Mouse (Mus musculus): Measurements from ENCODE around the gene Myo3b. TPM values are rescaled to one million over a fixed set of nuclear protein-coding genes. Genes with fewer than 3 reads are reported as not detected.

Gene Myo3b
- polyA plus RNA-seq, 1 experiment from 2014 or later: not detected

DNA sequence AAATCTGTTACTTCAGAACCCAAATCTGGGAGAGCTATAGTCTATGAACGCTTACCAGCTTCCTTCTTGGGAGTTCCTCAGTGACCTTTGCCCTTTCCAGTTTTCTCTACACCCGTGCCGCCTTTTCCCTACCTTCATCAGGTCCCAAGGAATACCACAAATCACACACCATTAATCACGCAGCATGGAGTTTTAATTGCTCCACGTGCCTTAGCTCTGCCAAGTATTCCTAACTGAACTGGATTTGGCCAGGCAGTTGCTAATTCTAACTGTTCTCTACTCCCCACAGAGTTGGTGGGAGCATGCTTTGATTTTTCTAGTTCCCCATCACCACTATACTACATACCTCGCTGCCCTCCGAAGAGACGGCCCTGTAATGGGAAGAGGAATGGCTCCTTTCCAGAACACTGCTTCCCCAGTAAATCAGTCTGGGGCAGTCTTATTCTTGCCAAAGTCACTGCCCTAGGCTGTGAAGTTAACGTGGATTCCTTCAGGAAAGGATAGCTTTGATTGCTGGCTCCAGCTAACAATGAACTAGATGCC is 358.9 kb downstream of the Myo3b start:
- Histone ChIP-seq H3K27me3 (replicated peaks; ENCODE audit: control insufficient read depth, insufficient read depth, low read length) (no peaks in the 10 kb centered on the region), H3K4me1 (replicated peaks; ENCODE audit: control insufficient read depth, insufficient read depth, low read length) (no peaks in the 10 kb centered on the region), H3K9ac (ENCODE audit: low read depth, low read length) (no peak overlapping the region), H3K36me3 (ENCODE audit: control insufficient read depth, insufficient read depth) (no peaks in the 10 kb centered on the region), H3K9me3 (ENCODE audit: control insufficient read depth) (no peaks in the 10 kb centered on the region), H3K4me2 (replicated peaks; ENCODE audit: low read depth) (no peak overlapping the region), H3K4me3 (ENCODE audit: low read depth, low read length) (no peak overlapping the region), H3K27ac (ENCODE audit: low read depth, low read length) (no peak overlapping the region)
- WGBS: 71% methylated on average over 9 of the region's 9 CpGs
- no peak for TF ChIP-seq CTCF (IDR thresholded peaks at IDR 0.05; ENCODE audit: low read depth)
- no peak for ATAC-seq

DNA sequence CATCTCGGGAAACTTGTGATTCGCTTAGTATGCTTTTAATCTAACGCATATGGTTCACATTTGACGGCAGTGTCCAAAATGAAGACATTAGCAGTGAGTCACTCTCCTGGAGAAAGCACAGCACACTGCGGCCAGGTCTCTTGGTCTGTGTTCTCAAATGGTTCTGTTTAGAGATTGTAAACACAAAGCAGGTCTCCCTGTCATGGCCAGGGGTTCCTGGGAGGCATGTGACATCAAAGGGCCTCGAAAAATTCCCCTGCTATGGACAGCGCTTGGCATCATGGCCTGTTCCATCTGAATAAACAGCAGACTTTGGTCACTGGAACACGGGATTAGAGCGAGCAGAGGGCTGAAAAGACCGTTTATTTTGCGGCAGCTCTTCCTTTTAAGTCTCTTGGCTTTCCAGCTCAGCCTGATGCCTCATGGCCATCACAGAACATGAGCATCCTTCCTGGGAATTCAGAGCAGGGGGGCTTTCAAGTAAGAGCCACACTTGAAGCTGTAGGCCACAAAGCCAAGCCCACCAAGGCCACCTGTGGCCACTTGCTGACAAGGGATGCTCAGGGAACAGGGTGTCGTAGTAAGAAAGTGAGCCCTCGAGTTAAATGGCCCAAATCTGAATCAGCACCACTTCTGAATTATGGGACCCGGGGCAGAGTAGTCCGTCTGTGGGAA is 360.7 kb downstream of the Myo3b start:
- H3K4me2 ChIP-seq (replicated peaks; ENCODE audit: low read depth): no peak overlapping the region
- no peak for ATAC-seq
- no peaks in the 10 kb centered on the region for H3K9me3 ChIP-seq (ENCODE audit: control insufficient read depth)
- H3K27me3 ChIP-seq (replicated peaks; ENCODE audit: control insufficient read depth, insufficient read depth, low read length): no peaks in the 10 kb centered on the region
- H3K36me3 ChIP-seq (ENCODE audit: control insufficient read depth, insufficient read depth): no peaks in the 10 kb centered on the region
- no peak overlapping the region for H3K9ac ChIP-seq (ENCODE audit: low read depth, low read length)
- H3K27ac ChIP-seq (ENCODE audit: low read depth, low read length): no peak overlapping the region
- 78% methylated on average over 15 of the region's 15 CpGs for WGBS
- H3K4me3 ChIP-seq (ENCODE audit: low read depth, low read length): no peak overlapping the region
- no peak for TF ChIP-seq CTCF (IDR thresholded peaks at IDR 0.05; ENCODE audit: low read depth)
- H3K4me1 ChIP-seq (replicated peaks; ENCODE audit: control insufficient read depth, insufficient read depth, low read length): no peaks in the 10 kb centered on the region

DNA sequence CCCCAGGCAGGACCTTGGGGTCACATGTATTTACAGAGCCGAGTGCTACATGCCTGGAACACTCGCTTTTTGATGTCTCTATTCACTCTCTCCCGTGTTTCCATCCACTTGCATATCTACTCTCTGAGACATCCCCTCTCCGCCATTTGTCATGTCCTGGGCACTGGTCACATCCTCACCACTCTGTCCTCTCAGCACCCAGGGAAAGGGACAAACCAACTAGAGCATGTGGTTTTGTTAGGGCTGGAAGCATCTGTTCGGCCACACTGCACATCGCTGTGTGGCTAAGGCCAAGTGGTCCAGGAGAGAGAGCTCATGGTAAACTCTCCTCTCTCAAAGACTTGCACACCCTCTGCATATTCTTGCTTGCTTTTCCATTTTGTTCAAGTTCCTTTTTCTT is 361.4 kb downstream of the Myo3b start:
- TF ChIP-seq CTCF (IDR thresholded peaks at IDR 0.05; ENCODE audit: low read depth): no peak
- Histone ChIP-seq H3K9me3 (ENCODE audit: control insufficient read depth) (no peaks in the 10 kb centered on the region), H3K27me3 (replicated peaks; ENCODE audit: control insufficient read depth, insufficient read depth, low read length) (no peaks in the 10 kb centered on the region), H3K4me2 (replicated peaks; ENCODE audit: low read depth) (no peak overlapping the region), H3K9ac (ENCODE audit: low read depth, low read length) (no peak overlapping the region), H3K27ac (ENCODE audit: low read depth, low read length) (no peak overlapping the region), H3K4me1 (replicated peaks; ENCODE audit: control insufficient read depth, insufficient read depth, low read length) (no peaks in the 10 kb centered on the region), H3K36me3 (ENCODE audit: control insufficient read depth, insufficient read depth) (no peaks in the 10 kb centered on the region), H3K4me3 (ENCODE audit: low read depth, low read length) (no peak overlapping the region)
- ATAC-seq: no peak
- WGBS: 84% methylated on average over 6 of the region's 6 CpGs

DNA sequence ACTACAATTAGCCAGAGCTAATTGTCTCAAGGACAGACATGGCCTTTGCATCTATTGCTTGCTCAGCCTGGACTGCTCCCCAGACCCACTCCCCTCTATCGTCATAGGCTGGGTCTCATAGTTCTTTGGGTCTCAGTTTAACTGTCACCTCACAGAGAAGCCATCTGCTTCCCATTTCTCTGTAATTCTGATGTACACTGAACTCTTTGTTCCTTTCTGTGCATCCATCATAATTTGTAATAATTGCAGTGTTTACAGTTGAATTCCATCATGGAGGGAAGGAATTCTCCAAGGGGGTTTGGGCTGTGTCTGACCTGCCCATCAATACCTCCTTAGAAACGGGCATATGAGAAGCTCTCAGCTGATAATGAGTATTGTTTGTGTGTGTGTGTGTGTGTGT is 365.4 kb downstream of the Myo3b start:
- no peak for ATAC-seq
- Histone ChIP-seq H3K27me3 (replicated peaks; ENCODE audit: control insufficient read depth, insufficient read depth, low read length) (no peaks in the 10 kb centered on the region), H3K9ac (ENCODE audit: low read depth, low read length) (no peak overlapping the region), H3K9me3 (ENCODE audit: control insufficient read depth) (no peaks in the 10 kb centered on the region), H3K27ac (ENCODE audit: low read depth, low read length) (no peak overlapping the region), H3K4me1 (replicated peaks; ENCODE audit: control insufficient read depth, insufficient read depth, low read length) (no peaks in the 10 kb centered on the region), H3K36me3 (ENCODE audit: control insufficient read depth, insufficient read depth) (no peaks in the 10 kb centered on the region), H3K4me2 (replicated peaks; ENCODE audit: low read depth) (no peak overlapping the region), H3K4me3 (ENCODE audit: low read depth, low read length) (no peak overlapping the region)
- WGBS: 62% methylated on average over 2 of the region's 2 CpGs
- TF ChIP-seq CTCF (IDR thresholded peaks at IDR 0.05; ENCODE audit: low read depth): no peak

DNA sequence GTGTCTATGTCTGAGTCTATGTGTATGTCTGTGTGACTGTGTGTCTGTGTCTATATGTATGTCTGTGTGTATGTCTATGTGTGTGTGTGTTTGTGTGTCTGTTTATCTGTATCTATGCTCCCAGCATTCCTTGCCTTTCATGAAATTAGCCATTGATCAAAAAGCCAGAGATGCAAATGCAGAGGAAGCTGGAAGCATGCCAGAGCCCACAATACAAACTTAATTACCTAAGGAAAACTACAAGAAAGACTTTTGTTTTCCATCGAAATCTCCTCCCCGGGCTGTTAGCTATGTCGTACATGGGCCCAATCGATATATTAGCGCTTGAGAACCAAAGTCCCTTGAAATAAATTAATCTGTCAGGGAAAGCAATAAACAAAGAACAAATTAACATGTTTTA is 367.9 kb downstream of the Myo3b start:
- H3K9ac ChIP-seq (ENCODE audit: low read depth, low read length): no peak overlapping the region
- H3K27me3 ChIP-seq (replicated peaks; ENCODE audit: control insufficient read depth, insufficient read depth, low read length): no peaks in the 10 kb centered on the region
- TF ChIP-seq CTCF (IDR thresholded peaks at IDR 0.05; ENCODE audit: low read depth): no peak
- H3K4me3 ChIP-seq (ENCODE audit: low read depth, low read length): no peak overlapping the region
- no peak for ATAC-seq
- no peaks in the 10 kb centered on the region for H3K4me1 ChIP-seq (replicated peaks; ENCODE audit: control insufficient read depth, insufficient read depth, low read length)
- WGBS: 70% methylated on average over 5 of the region's 5 CpGs
- H3K36me3 ChIP-seq (ENCODE audit: control insufficient read depth, insufficient read depth): no peaks in the 10 kb centered on the region
- H3K4me2 ChIP-seq (replicated peaks; ENCODE audit: low read depth): no peak overlapping the region
- no peaks in the 10 kb centered on the region for H3K9me3 ChIP-seq (ENCODE audit: control insufficient read depth)
- H3K27ac ChIP-seq (ENCODE audit: low read depth, low read length): no peak overlapping the region

DNA sequence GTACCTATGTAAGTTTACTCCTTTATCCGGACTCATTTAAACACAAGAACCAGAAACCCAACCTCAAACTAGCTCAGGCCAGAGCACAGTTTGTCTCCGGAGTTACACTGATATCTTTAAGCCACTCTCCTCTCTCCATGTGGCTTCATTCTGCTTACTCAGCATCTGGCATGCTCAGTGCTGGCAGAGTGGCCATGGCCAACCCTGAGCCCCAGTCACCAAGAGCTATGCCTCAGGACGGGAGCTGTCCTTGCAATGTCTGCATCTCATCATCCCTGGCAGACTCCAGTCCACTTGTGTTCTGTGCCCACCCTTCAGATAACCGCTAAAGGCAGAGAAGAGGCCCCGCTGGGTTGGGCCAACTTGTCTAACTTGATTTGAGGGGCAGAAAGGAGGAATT is 368.8 kb downstream of the Myo3b start:
- whole genome bisulfite sequencing: 63% methylated on average over 5 of the region's 5 CpGs
- Histone ChIP-seq H3K9me3 (ENCODE audit: control insufficient read depth) (no peaks in the 10 kb centered on the region), H3K27me3 (replicated peaks; ENCODE audit: control insufficient read depth, insufficient read depth, low read length) (no peaks in the 10 kb centered on the region), H3K4me3 (ENCODE audit: low read depth, low read length) (no peak overlapping the region), H3K27ac (ENCODE audit: low read depth, low read length) (no peak overlapping the region), H3K36me3 (ENCODE audit: control insufficient read depth, insufficient read depth) (no peaks in the 10 kb centered on the region), H3K4me1 (replicated peaks; ENCODE audit: control insufficient read depth, insufficient read depth, low read length) (no peaks in the 10 kb centered on the region), H3K4me2 (replicated peaks; ENCODE audit: low read depth) (no peak overlapping the region), H3K9ac (ENCODE audit: low read depth, low read length) (no peak overlapping the region)
- no peak for TF ChIP-seq CTCF (IDR thresholded peaks at IDR 0.05; ENCODE audit: low read depth)
- no peak for ATAC-seq

Data from intestine, postnatal 0 days (tissue).